Mouse (Mus musculus) T-helper 17 cell (primary cell): Measurements from ENCODE around the gene Gpc1.

Experiments used
- in situ Hi-C, 2 experiments: fragments of 300-600 bp; cut with MboI, MseI; formaldehyde crosslinking; loops; 1 replicate in 1 of 2; 2 replicates in 1 of 2; pipeline ENCODE4 v1.15.1; 2025; ENCODE audit warnings: high pct_unique_total_duplicates in 2 of 2

Gpc1 gene

GRCm38 (mm10) chr1:92831188-92832001 lies at the start of gene Gpc1:
TSS of gene Gpc1 (plus strand) at chr1:92831645.
- in situ Hi-C loops: loop anchor here in 1 of 2 experiments (5.0 to 10.0 kb wide), 2 partner anchors 189 to 923 kb away; partner anchors contain the start of genes Atg4b, Cops9 and Thap4

- in situ Hi-C loops: no loop called here
Observed at GRCm38 (mm10) chr1:92781862-92782261, 49.6 kb upstream of the Gpc1 start.

DNA sequence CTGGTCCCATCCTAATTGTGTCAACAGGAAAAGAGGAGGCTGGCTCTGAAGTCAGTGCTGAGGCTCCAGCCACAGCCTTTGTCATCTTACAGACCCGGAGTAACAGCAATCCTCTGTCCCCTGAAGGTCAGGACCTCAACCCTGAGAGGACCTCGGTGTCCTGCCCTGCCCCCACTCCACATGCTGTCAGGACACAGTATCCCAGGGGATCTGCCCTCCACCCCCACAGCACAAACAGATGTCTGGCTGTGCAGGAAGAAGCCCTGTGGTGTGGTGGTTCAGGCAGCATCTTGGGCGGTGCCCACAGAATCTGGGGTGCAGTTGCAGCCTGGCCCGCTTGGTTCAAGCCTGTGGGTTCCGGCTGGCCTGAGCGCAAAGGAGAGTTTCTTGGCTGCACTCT lies 48.9 kb upstream of the Gpc1 start:
- in situ Hi-C loops: no loop called here

- in situ Hi-C loops: no loop called here
Observed at GRCm38 (mm10) chr1:92787221-92787620, 44.2 kb upstream of the Gpc1 start.

DNA sequence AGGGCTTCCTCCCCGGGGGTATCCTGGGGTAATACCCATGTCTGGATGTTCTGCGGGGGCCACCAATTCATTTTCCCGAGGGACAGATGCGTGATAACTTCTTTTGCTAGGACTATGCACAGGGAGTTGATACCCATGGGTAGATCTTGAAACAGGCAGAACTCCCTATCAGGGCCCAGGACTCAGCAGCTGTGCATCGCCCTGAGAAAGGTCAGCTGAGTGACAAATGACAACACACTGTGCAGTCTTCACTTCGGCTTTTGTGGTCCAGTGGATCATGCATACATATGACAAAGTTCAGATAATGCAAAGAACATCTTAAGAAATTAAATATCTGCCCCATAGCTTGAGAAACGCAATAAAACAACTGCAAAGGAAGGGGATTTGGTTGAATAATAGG lies 43.4 kb upstream of the Gpc1 start:
- in situ Hi-C loops: no loop called here

GRCm38 (mm10) chr1:92790628-92791027 lies 40.8 kb upstream of the Gpc1 start:
- in situ Hi-C loops: no loop called here

DNA sequence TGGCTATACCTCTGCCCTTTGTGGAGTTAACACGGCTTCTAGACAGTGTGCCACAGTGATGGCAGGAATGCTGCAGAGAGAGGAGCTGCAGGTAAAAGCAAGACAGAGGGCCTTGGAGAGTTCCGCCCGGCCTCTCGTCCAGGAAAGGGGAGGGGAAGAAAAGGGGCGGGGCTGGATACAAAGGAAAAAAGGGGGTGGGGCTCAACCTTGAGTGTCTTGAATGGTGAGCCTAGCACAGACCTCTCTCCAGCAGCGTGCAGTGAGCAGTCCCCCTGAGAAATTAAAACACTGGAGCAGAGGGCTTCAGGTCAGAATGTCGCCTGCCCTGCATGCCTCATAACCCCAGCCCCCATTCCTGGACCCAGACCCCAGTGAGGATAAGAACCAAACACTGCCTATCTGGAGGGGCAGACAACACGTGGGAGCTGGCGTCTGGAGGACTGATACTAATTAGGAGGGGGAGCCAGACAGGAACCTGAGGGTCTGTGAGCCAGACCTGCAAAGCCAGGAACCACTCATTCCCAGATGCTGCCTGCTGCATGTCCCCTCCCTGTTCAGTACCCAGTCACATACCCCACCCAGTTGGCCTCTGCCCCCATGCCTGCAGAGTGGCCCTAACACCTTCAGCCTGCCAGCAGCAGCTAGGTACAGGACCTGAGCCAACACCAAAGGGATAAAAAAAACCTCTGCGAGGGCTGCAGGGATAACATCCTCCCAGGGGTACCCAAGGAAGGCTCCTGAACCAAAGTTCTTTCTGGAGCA lies 40.2 kb upstream of the Gpc1 start:
- in situ Hi-C loops: no loop called here

- in situ Hi-C loops: no loop called here
Observed at GRCm38 (mm10) chr1:92793781-92794180, 37.7 kb upstream of the Gpc1 start.

GRCm38 (mm10) chr1:92798425-92798824 lies 33.0 kb upstream of the Gpc1 start:
- in situ Hi-C loops: no loop called here

GRCm38 (mm10) chr1:92799653-92800052 lies 31.8 kb upstream of the Gpc1 start:
- in situ Hi-C loops: no loop called here

GRCm38 (mm10) chr1:92802362-92802761 lies 29.1 kb upstream of the Gpc1 start:
- in situ Hi-C loops: no loop called here

DNA sequence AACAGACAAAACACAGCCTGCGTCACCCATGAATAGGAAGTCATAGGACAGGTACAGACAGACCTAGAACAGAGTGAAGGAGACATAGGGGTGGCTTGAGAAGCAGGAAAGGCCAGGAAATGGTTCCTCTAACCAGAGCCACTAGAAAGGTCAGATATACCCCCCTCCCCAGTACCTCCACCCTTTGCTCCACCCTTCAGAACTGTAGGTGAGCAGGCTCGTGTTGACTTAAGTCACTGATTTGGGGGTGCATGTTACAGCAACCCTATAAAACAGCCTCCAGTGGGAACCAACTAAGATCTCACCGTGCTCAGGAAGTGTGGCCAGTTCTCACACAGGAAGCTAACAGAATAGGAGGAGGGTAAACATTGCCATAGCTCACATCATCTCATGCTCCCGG lies 28.1 kb upstream of the Gpc1 start:
- in situ Hi-C loops: no loop called here

DNA sequence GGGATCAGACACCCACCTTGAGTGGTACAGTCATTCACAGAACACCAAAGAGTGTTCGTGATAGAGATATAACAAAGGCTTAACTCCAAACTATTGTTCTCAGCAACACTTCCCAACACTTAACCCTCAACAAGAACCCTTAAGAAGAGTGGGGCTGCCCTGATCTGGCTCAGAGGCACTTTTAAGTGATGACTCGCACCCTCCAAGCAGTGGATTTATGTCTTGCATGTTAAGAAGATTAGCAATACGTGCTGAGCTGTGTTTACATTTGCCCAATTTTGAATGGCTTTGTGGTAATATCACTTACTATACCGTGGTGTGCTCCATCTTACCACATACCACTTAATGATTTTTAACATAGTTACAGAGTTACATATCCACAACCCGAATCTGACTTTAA lies 26.3 kb upstream of the Gpc1 start:
- in situ Hi-C loops: no loop called here

DNA sequence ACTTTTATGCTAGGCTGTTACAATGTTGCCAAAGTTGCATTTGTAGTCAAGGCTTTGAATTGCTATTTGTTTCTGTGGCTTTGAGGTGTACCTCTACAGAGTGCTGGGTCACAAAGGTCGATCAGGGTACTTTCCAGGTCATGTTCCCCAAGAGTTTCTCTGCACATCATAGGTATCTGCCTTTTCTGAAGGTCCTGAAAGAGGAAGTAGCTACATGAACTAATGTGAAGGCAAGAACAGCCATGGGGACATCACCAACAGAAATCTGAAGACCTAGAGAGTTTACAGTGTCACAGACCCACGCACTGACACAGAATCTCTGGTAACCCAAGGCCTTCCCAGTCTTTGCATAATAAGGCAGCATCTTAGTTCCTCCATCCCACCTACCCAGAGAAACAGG lies 25.6 kb upstream of the Gpc1 start:
- in situ Hi-C loops: no loop called here

- in situ Hi-C loops: no loop called here
Observed at GRCm38 (mm10) chr1:92806720-92807119, 24.7 kb upstream of the Gpc1 start.

GRCm38 (mm10) chr1:92809621-92810020 lies 21.8 kb upstream of the Gpc1 start:
- in situ Hi-C loops: no loop called here

- in situ Hi-C loops: no loop called here
Observed at GRCm38 (mm10) chr1:92814319-92814718, 17.1 kb upstream of the Gpc1 start.

DNA sequence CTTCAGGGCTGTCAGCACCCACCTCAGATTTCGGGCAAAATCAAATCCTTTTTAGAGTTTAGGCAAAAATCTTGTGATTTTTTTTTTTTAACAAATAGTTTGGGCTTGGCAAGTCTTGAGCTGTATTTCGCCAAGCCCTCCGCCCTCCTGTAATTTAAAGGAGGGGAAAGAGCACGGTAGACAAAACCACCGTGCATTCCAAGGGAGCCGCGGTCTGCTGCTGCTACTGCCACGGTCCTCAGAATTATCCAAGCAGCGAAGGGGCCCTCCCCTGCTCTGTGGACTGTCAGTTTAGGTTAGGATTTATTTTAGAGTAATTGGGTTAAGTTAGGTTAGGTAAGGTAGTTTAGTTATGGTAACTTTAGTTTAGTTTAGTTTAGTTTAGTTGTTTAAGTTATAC lies 16.3 kb upstream of the Gpc1 start:
- in situ Hi-C loops: no loop called here

DNA sequence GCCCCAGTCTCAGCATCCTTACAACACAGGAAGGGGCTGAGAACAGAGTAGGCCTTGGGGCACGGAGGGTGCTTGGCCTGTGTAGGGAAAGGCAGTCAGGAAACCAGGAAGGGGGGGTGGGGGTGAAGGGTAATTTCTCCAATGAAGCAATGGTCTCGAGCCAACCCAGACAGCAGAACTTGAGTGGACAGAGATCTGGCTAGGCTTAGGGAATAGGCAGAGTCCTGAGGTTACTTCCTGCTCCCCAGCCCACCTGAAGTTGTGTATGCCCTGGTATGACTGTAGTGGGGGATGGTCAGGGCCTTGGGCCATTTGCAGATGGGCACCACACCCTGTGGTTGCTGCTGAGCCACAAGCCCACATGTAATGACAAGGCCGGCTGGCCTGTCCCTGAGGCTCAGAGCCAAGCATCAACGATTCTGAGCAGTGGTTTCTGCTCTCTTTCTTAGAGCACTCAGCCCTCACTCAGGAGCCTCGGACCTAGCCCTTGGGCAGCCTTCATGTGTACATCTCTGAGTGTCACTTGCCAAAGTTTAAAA lies 15.6 kb upstream of the Gpc1 start:
- in situ Hi-C loops: no loop called here

- in situ Hi-C loops: loop anchor here in 1 of 2 experiments (5.0 to 10.0 kb wide), 2 partner anchors 188 to 924 kb away; partner anchors contain the start of genes Atg4b, Cops9 and Thap4
Observed at GRCm38 (mm10) chr1:92830626-92831187, 738 bp upstream of the Gpc1 start.

DNA sequence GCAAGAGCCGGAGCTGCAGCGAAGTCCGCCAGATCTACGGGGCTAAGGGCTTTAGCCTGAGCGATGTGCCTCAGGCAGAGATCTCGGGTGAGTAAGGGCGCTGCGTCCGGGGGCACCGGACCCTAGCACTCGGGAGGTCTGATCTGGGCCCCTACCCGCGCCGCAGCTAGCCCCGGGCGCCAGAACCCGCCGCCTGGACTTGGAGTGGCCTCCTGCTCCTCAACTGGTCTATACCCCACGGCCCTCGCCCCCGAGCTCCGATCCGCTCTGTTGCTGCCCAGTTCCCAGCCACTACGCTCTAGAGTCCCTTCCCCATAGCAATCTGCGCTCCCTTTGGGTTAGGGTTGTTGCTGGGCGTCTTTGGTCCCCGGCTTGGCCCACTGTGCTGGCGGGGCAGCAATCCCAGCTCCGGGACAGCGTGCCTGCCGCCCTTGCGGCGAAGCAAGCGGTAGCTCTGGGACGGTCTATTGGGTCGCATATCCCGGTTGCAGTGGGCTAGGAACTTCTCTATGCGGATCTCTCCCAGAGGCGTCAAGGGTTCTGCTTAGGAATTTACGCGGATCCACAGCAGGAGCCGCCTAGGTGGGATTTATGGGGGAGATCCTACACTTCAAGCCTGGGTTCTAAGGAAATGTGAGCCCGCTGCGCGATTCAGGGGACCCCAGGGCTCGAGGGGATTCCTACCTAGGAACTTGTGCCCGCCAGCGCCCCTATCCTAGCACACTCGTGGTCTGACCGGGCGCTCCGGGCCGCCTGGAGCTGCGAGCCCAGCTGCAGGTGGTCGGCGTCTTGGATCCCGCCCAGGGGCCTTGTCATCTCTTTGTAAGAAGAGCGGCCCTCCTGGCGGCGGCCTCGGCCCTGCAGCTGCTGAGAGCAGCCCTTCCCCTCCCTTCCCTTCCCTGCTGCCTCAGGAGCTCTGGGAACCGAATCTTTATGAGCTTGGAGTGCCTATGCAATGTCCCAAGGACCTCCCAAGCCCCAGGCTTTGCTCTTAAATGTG lies 866 bp downstream of the Gpc1 start:
- in situ Hi-C loops: loop anchor here in 1 of 2 experiments (5.0 to 10.0 kb wide), 2 partner anchors 190 to 922 kb away; partner anchors contain the start of genes Atg4b, Cops9 and Thap4
